Mouse (Mus musculus): ENCODE measurements around the gene Usp29.

DNA sequence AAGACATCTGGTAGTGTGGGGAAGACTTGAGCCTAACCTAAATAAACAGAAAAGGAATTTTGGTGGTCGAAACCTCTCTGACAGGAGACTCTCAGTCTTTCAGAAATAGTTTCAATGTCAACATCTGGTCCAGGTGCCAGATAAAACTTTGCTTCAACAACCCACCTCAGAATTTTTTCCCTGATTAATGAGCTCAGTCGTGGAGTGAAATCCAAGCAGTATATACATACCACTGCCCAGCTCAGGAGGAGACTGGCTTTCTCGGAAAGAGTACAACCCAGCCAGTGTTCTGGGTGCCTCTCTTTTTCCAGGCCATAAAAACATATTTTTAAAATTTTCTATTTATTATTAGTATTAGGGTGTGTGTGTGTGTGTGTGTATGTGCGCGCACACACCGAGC, 89.9 kb downstream of the Usp29 start:
- TF ChIP-seq POLR2A (IDR thresholded peaks at IDR 0.05; ENCODE audit: extremely low read depth, insufficient read depth, low read length) = no peak
- TF ChIP-seq CTCF (IDR thresholded peaks at IDR 0.05; ENCODE audit: low read depth, low read length) = no peak
